Mouse (Mus musculus) CH12.LX (cell line): ENCODE measurements around the gene Rgl2. TPM values are rescaled to one million over a fixed set of nuclear protein-coding genes. Genes with fewer than 3 reads are reported as not detected.

Source experiments
- DNase-seq: peaks from one replicate; pipeline ENCODE4 v3.0.0-alpha.2; 2013; ENCODE audit errors: extremely low read depth
- H3K27ac ChIP-seq: 2 replicates; pipeline ENCODE4 v1.5.1; 2012; ENCODE audit warnings: low read depth, mild to moderate bottlenecking, control low read depth, moderate library complexity; ENCODE audit not compliant: insufficient read depth
- H3K27me3 ChIP-seq: replicated peaks from 2 replicates; pipeline ENCODE3; 2012; ENCODE audit warnings: inconsistent platforms
- H3K36me3 ChIP-seq, 2 experiments: replicated peaks in 1 of 2; 2 replicates each; pipeline versions ENCODE3 to v1.6.1; 2012; ENCODE audit warnings: inconsistent platforms in 1 of 2, low read length in 1 of 2, mild to moderate bottlenecking in 1 of 2, mixed read lengths in 1 of 2, moderate library complexity in 1 of 2; ENCODE audit not compliant: control insufficient read depth in 1 of 2, insufficient read depth in 1 of 2
- H3K4me1 ChIP-seq, 2 experiments: 2 replicates each; pipeline ENCODE4 v1.6.1; 2012; ENCODE audit warnings: inconsistent platforms in 1 of 2, moderate library complexity in 1 of 2; ENCODE audit not compliant: insufficient read depth in 2 of 2, control insufficient read depth in 1 of 2
- H3K4me2 ChIP-seq: 2 replicates; pipeline ENCODE4 v1.6.1; 2012; ENCODE audit warnings: low read depth, mild to moderate bottlenecking, control low read depth; ENCODE audit not compliant: poor library complexity, insufficient read depth, severe bottlenecking
- H3K4me3 ChIP-seq, 3 experiments: fragments of 150-350 bp in 1 of 3; sonication (generic) in 1 of 3; replicated peaks in 1 of 3; 2 replicates each; pipeline versions ENCODE3 to v1.5.1; 2011 to 2012; ENCODE audit warnings: low read depth in 2 of 3, low read length in 2 of 3, mild to moderate bottlenecking in 2 of 3, moderate library complexity in 2 of 3, control low read depth in 1 of 3, improper control_type of control experiment in 1 of 3, inconsistent platforms in 1 of 3, mixed read lengths in 1 of 3; ENCODE audit not compliant: poor library complexity in 1 of 3
- H3K79me2 ChIP-seq: replicated peaks from 2 replicates; pipeline ENCODE4 v1.6.1; 2012; ENCODE audit warnings: mild to moderate bottlenecking, moderate library complexity; ENCODE audit not compliant: control insufficient read depth, poor library complexity, insufficient read depth, severe bottlenecking; ENCODE audit errors: extremely low read depth
- H3K9ac ChIP-seq: 2 replicates; pipeline ENCODE4 v1.6.1; 2012; ENCODE audit warnings: low read depth, mild to moderate bottlenecking, control low read depth, moderate library complexity; ENCODE audit not compliant: insufficient read depth
- H3K9me3 ChIP-seq: replicated peaks from 2 replicates; pipeline ENCODE3; 2012; ENCODE audit warnings: low read length, inconsistent platforms, mixed read lengths
- BHLHE40 ChIP-seq: IDR thresholded peaks from 2 replicates; pipeline ENCODE4 v1.6.1; 2011; ENCODE audit warnings: mild to moderate bottlenecking, low read depth, low read length, improper control_type of control experiment
- CHD1 ChIP-seq: IDR thresholded peaks from 2 replicates; pipeline ENCODE4 v1.6.1; 2012; ENCODE audit warnings: low read depth, low read length, improper control_type of control experiment, inconsistent platforms
- CHD2 ChIP-seq: IDR thresholded peaks from 2 replicates; pipeline ENCODE4 v1.6.1; 2011; ENCODE audit warnings: low read length, improper control_type of control experiment
- CTCF ChIP-seq, 2 experiments: IDR thresholded peaks in 1 of 2; conservative IDR thresholded peaks in 1 of 2; 2 replicates each; pipeline ENCODE4 v1.5.1; 2011 to 2012; ENCODE audit warnings: low read depth in 2 of 2, low read length in 2 of 2, improper control_type of control experiment in 1 of 2, inconsistent platforms in 1 of 2, mild to moderate bottlenecking in 1 of 2, moderate library complexity in 1 of 2
- E2F4 ChIP-seq: IDR thresholded peaks from 2 replicates; pipeline ENCODE4 v1.6.1; 2011; ENCODE audit warnings: low read depth, low read length, improper control_type of control experiment; ENCODE audit not compliant: insufficient replicate concordance
- ELF1 ChIP-seq: IDR thresholded peaks from 2 replicates; pipeline ENCODE4 v1.6.1; 2014; ENCODE audit warnings: low read depth, mild to moderate bottlenecking, inconsistent platforms, low read length, improper control_type of control experiment
- EP300 ChIP-seq: IDR thresholded peaks from 2 replicates; pipeline ENCODE4 v1.6.1; 2011; ENCODE audit warnings: low read length, improper control_type of control experiment
- ETS1 ChIP-seq: conservative IDR thresholded peaks from 2 replicates; pipeline ENCODE4 v1.6.1; 2012; ENCODE audit warnings: low read depth, mild to moderate bottlenecking, inconsistent platforms, low read length, improper control_type of control experiment, moderate library complexity
- GABPA ChIP-seq: IDR thresholded peaks from 2 replicates; pipeline ENCODE4 v1.6.1; 2012; ENCODE audit warnings: low read depth, low read length, improper control_type of control experiment, inconsistent platforms; ENCODE audit not compliant: insufficient replicate concordance
- IRF4 ChIP-seq: IDR thresholded peaks from 2 replicates; pipeline ENCODE4 v1.6.1; 2014; ENCODE audit warnings: low read depth, mild to moderate bottlenecking, inconsistent platforms, low read length, improper control_type of control experiment
- JUN ChIP-seq: IDR thresholded peaks from 2 replicates; pipeline ENCODE4 v1.6.1; 2011; ENCODE audit warnings: low read depth, mild to moderate bottlenecking, low read length, improper control_type of control experiment, moderate library complexity; ENCODE audit not compliant: insufficient read depth
- JUND ChIP-seq: conservative IDR thresholded peaks from 2 replicates; pipeline ENCODE4 v1.6.1; 2011; ENCODE audit warnings: low read depth, low read length, improper control_type of control experiment
- KAT2A ChIP-seq: IDR thresholded peaks from 2 replicates; pipeline ENCODE4 v1.6.1; 2012; ENCODE audit warnings: low read length, improper control_type of control experiment, inconsistent platforms; ENCODE audit not compliant: insufficient replicate concordance
- MAFK ChIP-seq: IDR thresholded peaks from 2 replicates; pipeline ENCODE4 v1.6.1; 2011; ENCODE audit warnings: low read length, improper control_type of control experiment; ENCODE audit not compliant: insufficient replicate concordance
- MEF2A ChIP-seq: IDR thresholded peaks from 2 replicates; pipeline ENCODE4 v1.6.1; 2014; ENCODE audit warnings: low read depth, mild to moderate bottlenecking, inconsistent platforms, low read length, improper control_type of control experiment, borderline replicate concordance
- MXI1 ChIP-seq: IDR thresholded peaks from 2 replicates; pipeline ENCODE4 v1.6.1; 2011; ENCODE audit warnings: mild to moderate bottlenecking, low read depth, low read length, improper control_type of control experiment
- MYC ChIP-seq: IDR thresholded peaks from 2 replicates; pipeline ENCODE4 v1.6.1; 2011; ENCODE audit warnings: low read depth, mild to moderate bottlenecking, improper control_type of control experiment, low read length
- NRF1 ChIP-seq: IDR thresholded peaks from 2 replicates; pipeline ENCODE4 v1.6.1; 2014; ENCODE audit warnings: low read depth, mild to moderate bottlenecking, inconsistent platforms, low read length, improper control_type of control experiment, moderate library complexity
- PAX5 ChIP-seq: IDR thresholded peaks from 2 replicates; pipeline ENCODE4 v1.6.1; 2012; ENCODE audit warnings: low read length, inconsistent platforms, mixed read lengths
- POLR2A ChIP-seq: IDR thresholded peaks from 2 replicates; pipeline ENCODE4 v1.6.1; 2011; ENCODE audit warnings: low read depth, mild to moderate bottlenecking, improper control_type of control experiment, low read length
- POLR2AphosphoS2 ChIP-seq: IDR thresholded peaks from 2 replicates; pipeline ENCODE4 v1.6.1; 2011; ENCODE audit warnings: low read depth, low read length, improper control_type of control experiment
- RAD21 ChIP-seq: IDR thresholded peaks from 2 replicates; pipeline ENCODE4 v1.6.1; 2011; ENCODE audit warnings: low read depth, mild to moderate bottlenecking, low read length, improper control_type of control experiment, moderate library complexity
- SIN3A ChIP-seq: IDR thresholded peaks from 2 replicates; pipeline ENCODE4 v1.6.1; 2012; ENCODE audit warnings: low read length, improper control_type of control experiment, inconsistent platforms
- SMC3 ChIP-seq: IDR thresholded peaks from 2 replicates; pipeline ENCODE4 v1.6.1; 2011; ENCODE audit warnings: low read depth, low read length, improper control_type of control experiment
- TBP ChIP-seq: conservative IDR thresholded peaks from 2 replicates; pipeline ENCODE4 v1.6.1; 2011; ENCODE audit warnings: low read depth, low read length, improper control_type of control experiment
- TCF12 ChIP-seq: IDR thresholded peaks from 2 replicates; pipeline ENCODE4 v1.6.1; 2014; ENCODE audit warnings: low read depth, mild to moderate bottlenecking, inconsistent platforms, low read length, improper control_type of control experiment
- UBTF ChIP-seq: IDR thresholded peaks from 2 replicates; pipeline ENCODE4 v1.6.1; 2012; ENCODE audit warnings: low read depth, mild to moderate bottlenecking, inconsistent platforms, low read length, improper control_type of control experiment, moderate library complexity
- USF1 ChIP-seq: IDR thresholded peaks from 2 replicates; pipeline ENCODE4 v1.6.1; 2014; ENCODE audit warnings: low read depth, mild to moderate bottlenecking, inconsistent platforms, low read length, improper control_type of control experiment
- USF2 ChIP-seq: conservative IDR thresholded peaks from 2 replicates; pipeline ENCODE4 v1.6.1; 2011; ENCODE audit warnings: low read depth, low read length, improper control_type of control experiment
- ZKSCAN1 ChIP-seq: IDR thresholded peaks from 2 replicates; pipeline ENCODE4 v1.6.1; 2012; ENCODE audit warnings: low read depth, inconsistent platforms, low read length, improper control_type of control experiment, borderline replicate concordance
- ZNF384 ChIP-seq: IDR thresholded peaks from 2 replicates; pipeline ENCODE4 v1.6.1; 2012; ENCODE audit warnings: low read depth, low read length, improper control_type of control experiment, inconsistent platforms
- dilution Hi-C: fragments of 300-500 bp; cut with MboI; formaldehyde crosslinking; loops from 2 replicates; pipeline ENCODE4 v1.14.3; 2020; ENCODE audit warnings: low sequenced_read_pairs; ENCODE audit not compliant: extremely low pct_unique_long_range_greater_than_20kb, extremely low pct_ligation_motif_present
- in situ Hi-C: fragments of 300-500 bp; cut with MboI; formaldehyde crosslinking; loops from 3 replicates; pipeline ENCODE4 v1.14.3; 2019; ENCODE audit warnings: low sequenced_read_pairs, low pct_ligation_motif_present, low pct_unique_long_range_greater_than_20kb, mixed read lengths
- polyA plus RNA-seq: library from polyadenylated mRNA; unstranded; fragments of >175 nt; gene quantifications from 2 replicates; pipeline ENCODE4 v1.2.1, GENCODE M21; 2012; ENCODE audit warnings: low read depth; ENCODE audit not compliant: insufficient read length
- total RNA-seq, 2 experiments: library from RNA; depleted of rRNA; stranded (reverse); fragments of 300-350 nt in 1 of 2; fragments of >200 nt in 1 of 2; gene quantifications; 2 replicates each; pipeline ENCODE4 v1.2.3; 2012 to 2014

Gene Rgl2
- total and polyA plus RNA-seq, 3 experiments: 20.1 to 29.1 (median 25.6) TPM

DNA sequence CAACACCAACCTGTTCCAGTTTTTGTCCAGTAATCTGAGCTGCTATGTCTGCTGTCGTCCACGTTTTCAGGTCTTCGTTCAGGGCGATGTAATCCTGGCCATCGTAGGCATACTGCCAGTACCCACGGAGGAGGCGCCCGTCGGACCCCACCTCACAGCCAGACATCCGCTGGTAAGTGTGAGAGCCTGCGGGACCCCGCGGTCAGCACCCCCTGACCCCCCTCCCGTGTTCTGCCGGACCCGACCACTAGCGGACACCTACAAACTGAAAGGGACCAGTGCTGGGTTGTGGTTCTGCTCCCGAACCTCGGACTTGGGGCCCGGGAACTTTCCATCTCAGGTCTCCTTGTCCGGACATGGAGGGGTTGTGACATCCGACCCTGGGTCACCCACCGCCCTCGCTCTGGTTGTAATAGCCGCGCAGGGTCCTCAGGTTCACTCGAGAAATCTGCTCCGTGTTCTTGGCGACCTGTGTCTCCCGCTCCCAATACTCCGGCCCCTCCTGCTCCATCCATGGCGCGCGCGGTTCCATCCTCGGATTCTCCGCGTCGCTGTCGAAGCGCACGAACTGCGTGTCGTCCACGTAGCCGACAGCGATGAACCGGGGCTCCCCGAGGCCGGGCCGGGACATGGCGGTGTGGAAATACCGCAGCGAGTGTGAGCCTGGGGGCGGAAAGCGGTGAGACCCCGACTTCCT is 48.7 kb downstream of the Rgl2 start:
- H3K4me3 ChIP-seq: peak overlapping the region; percentile 52 to 70 (median 69)
- TF ChIP-seq UBTF: no peak
- no peak for TF ChIP-seq SIN3A
- TF ChIP-seq MEF2A: no peak
- no peak for TF ChIP-seq MAFK
- TF ChIP-seq BHLHE40: no peak
- no peak for TF ChIP-seq NRF1
- TF ChIP-seq IRF4: no peak
- peak overlapping the region; percentile 32 for H3K4me2 ChIP-seq
- no peaks in the 10 kb centered on the region for H3K27me3 ChIP-seq
- in situ Hi-C loops (loop anchor here (25.0 kb wide), 1 partner anchor 1484 kb away; the partner anchor contains the start of gene H2-Q10), dilution Hi-C loops (no loop called here)
- no peaks in the 10 kb centered on the region for H3K79me2 ChIP-seq
- H3K4me1 ChIP-seq: peaks cover 6 to 18% of the 10 kb centered on the region in 2 experiments; a peak in 3 of 4 replicates
- H3K9ac ChIP-seq: peak overlapping the region; percentile 31
- no peak for DNase-seq
- no peaks in the 10 kb centered on the region for H3K9me3 ChIP-seq
- H3K36me3 ChIP-seq: peaks cover 0 to 12% of the 10 kb centered on the region in 2 experiments
- H3K27ac ChIP-seq: peak overlapping the region; percentile 16; the same call in 1 of the 2 replicates

DNA sequence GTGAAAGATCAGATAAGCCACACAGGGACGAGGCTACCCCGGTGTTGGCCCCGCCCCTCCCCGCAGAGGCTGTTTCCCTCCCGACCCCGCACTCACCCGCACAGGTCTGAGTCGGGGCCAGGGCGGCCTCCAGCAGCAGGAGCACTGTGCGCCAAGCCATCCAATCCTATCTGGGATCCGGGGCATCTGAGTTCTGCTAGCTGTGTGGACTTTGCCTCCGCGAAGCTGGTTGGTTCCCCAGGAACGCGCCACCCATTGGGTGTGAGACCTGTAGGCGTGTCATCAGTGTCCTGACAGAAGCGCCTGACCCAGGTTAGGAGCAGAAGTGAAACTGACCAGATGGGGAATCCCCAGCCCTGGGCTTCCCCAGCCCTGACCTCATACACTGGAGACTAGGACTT is 49.3 kb downstream of the Rgl2 start:
- H3K4me1 ChIP-seq: peaks cover 6 to 18% of the 10 kb centered on the region in 2 experiments; a peak in 3 of 4 replicates
- dilution Hi-C loops: no loop called here
- TF ChIP-seq EP300: peak; percentile 93
- TF ChIP-seq ZNF384: no peak
- TF ChIP-seq USF1: no peak
- TF ChIP-seq JUND: peak; percentile 45; the same call in 1 of the 2 replicates
- TF ChIP-seq USF2: no peak
- no peak for TF ChIP-seq CHD1
- TF ChIP-seq TBP: peak; percentile 78
- peak; percentile 80 for TF ChIP-seq TCF12
- no peak for TF ChIP-seq NRF1
- TF ChIP-seq GABPA: no peak
- TF ChIP-seq SMC3: no peak
- TF ChIP-seq ETS1: peak; percentile 95
- TF ChIP-seq KAT2A: no peak
- no peak for TF ChIP-seq RAD21
- no peak for TF ChIP-seq E2F4
- TF ChIP-seq POLR2A: peak; percentile 76
- no peak for TF ChIP-seq PAX5
- peak; percentile 77; the same call in 1 of the 2 replicates for TF ChIP-seq CHD2
- TF ChIP-seq ELF1: no peak; the same call in 1 of the 2 replicates
- TF ChIP-seq UBTF: no peak
- TF ChIP-seq MXI1: no peak; the same call in 1 of the 2 replicates
- TF ChIP-seq MYC: 0 out of 2 replicates have a peak, but pooled peaks have one; percentile 60
- no peak for TF ChIP-seq CTCF (conservative IDR thresholded peaks at IDR 0.05 in 1 of 2, IDR thresholded peaks at IDR 0.05 in 1 of 2; ENCODE audit: low read depth in 2 of 2, low read length in 2 of 2)
- peak; percentile 71 for TF ChIP-seq JUN
- TF ChIP-seq POLR2AphosphoS2: peak; percentile 62; the same call in 1 of the 2 replicates
- TF ChIP-seq ZKSCAN1: no peak
- TF ChIP-seq BHLHE40: peak; percentile 63

More for the DNA sequence above, 49.3 kb downstream of the Rgl2 start:
- no peaks in the 10 kb centered on the region for H3K79me2 ChIP-seq
- no peaks in the 10 kb centered on the region for H3K27me3 ChIP-seq
- H3K4me3 ChIP-seq: peak overlapping the region; percentile 52 to 70 (median 69)
- H3K27ac ChIP-seq: peak overlapping the region; percentile 16; the same call in 1 of the 2 replicates
- no peak overlapping the region for H3K4me2 ChIP-seq
- in situ Hi-C loops: loop anchor here (25.0 kb wide), 1 partner anchor 1484 kb away; the partner anchor contains the start of gene H2-Q10
- H3K9me3 ChIP-seq: no peaks in the 10 kb centered on the region
- DNase-seq: peak; percentile 99
- H3K36me3 ChIP-seq: peaks cover 0 to 12% of the 10 kb centered on the region in 2 experiments
- H3K9ac ChIP-seq: peak overlapping the region; percentile 31
